In genomic region chr3:153968549-153968948, GRCm38 (mm10) we compare ENCODE assay signal across 9 mouse cellular contexts. TPM values are rescaled to one million over a fixed set of nuclear protein-coding genes. Genes with fewer than 3 reads are reported as not detected.
DNase-seq lines count a peak whose midpoint lies in the region; ATAC-seq and TF ChIP-seq lines count a peak whose summit lies in the region.
"Had no signal": no experiment of that assay in that cellular context is flagged by ENCODE, and none has a peak within 500 bp of the region (broad histone marks: within the 10 kb centered on the region; RNA-seq: fewer than 3 reads in every experiment).

No protein-coding gene starts in this region.

- H3K9me3 ChIP-seq in intestine, embryonic 15.5 days: no peaks in the 10 kb centered on the region
- no peaks in the 10 kb centered on the region for H3K9me3 ChIP-seq in intestine, embryonic 16.5 days (ENCODE audit: control insufficient read depth, low read length)
- 0 out of 2 replicates have a peak, but pooled peaks cover 2% of the 10 kb centered on the region for H3K9me3 ChIP-seq in G1E (replicated peaks)
- H3K9me3 ChIP-seq in lung, postnatal 0 days (ENCODE audit: low read length): no peaks in the 10 kb centered on the region
- no peaks in the 10 kb centered on the region; the same call in 1 of the 2 replicates for H3K9me3 ChIP-seq in heart, embryonic 12.5 days (replicated peaks)

- H3K36me3 ChIP-seq in intestine, embryonic 15.5 days: no peaks in the 10 kb centered on the region
- H3K36me3 ChIP-seq in intestine, embryonic 16.5 days (ENCODE audit: control insufficient read depth, insufficient read depth, low read length): no peaks in the 10 kb centered on the region
- no peaks in the 10 kb centered on the region for H3K36me3 ChIP-seq in G1E (replicated peaks)
- H3K36me3 ChIP-seq in lung, postnatal 0 days (ENCODE audit: insufficient read depth, low read length): no peaks in the 10 kb centered on the region
- H3K36me3 ChIP-seq in heart, embryonic 12.5 days: no peaks in the 10 kb centered on the region

- no peak overlapping the region for H3K4me2 ChIP-seq in intestine, embryonic 15.5 days (replicated peaks)
- no peak overlapping the region for H3K4me2 ChIP-seq in intestine, embryonic 16.5 days (ENCODE audit: low read depth, low read length)
- no peak overlapping the region for H3K4me2 ChIP-seq in lung, postnatal 0 days (replicated peaks; ENCODE audit: low read depth, low read length)
- no peak overlapping the region for H3K4me2 ChIP-seq in heart, embryonic 12.5 days

- TF ChIP-seq EP300 in lung, postnatal 0 days (IDR thresholded peaks at IDR 0.05): no peak

- H3K9ac ChIP-seq in intestine, embryonic 15.5 days: no peak overlapping the region
- no peak overlapping the region for H3K9ac ChIP-seq in intestine, embryonic 16.5 days (ENCODE audit: low read depth, low read length)
- no peak overlapping the region for H3K9ac ChIP-seq in lung, postnatal 0 days (replicated peaks; ENCODE audit: low read depth)
- H3K9ac ChIP-seq in heart, embryonic 12.5 days: no peak overlapping the region

- 0 out of 2 replicates have a peak, but pooled peaks have one; percentile 40 for ATAC-seq in intestine, embryonic 15.5 days
- ATAC-seq in intestine, embryonic 16.5 days: no peak
- ATAC-seq in G1E (ENCODE audit: extremely low read depth, insufficient number of reproducible peaks, low FRiP score, poor library complexity, severe bottlenecking): peak; percentile 51
- ATAC-seq in cerebellum, adult (ENCODE audit: insufficient number of reproducible peaks, low FRiP score, low TSS enrichment): peak; percentile 64
- peak; percentile 87 for ATAC-seq in granulocyte monocyte progenitor cell, adult 5-6 weeks (replicated peaks; ENCODE audit: poor library complexity, severe bottlenecking)
- peak; percentile 21 for ATAC-seq in lung, postnatal 0 days
- no peak for ATAC-seq in heart, embryonic 12.5 days (ENCODE audit: insufficient number of reproducible peaks, low FRiP score)

- peaks cover 7% of the 10 kb centered on the region for H3K4me1 ChIP-seq in intestine, embryonic 15.5 days (replicated peaks)
- H3K4me1 ChIP-seq in intestine, embryonic 16.5 days (ENCODE audit: control insufficient read depth, insufficient read depth, low read length): 0 out of 2 replicates have a peak, but pooled peaks cover 3% of the 10 kb centered on the region
- H3K4me1 ChIP-seq in G1E (ENCODE audit: insufficient read depth, low read depth, low read length): no peaks in the 10 kb centered on the region
- H3K4me1 ChIP-seq in lung, postnatal 0 days (ENCODE audit: insufficient read depth, low read depth, low read length): peaks cover under 1% of the 10 kb centered on the region; the same call in 1 of the 2 replicates
- peaks cover 8% of the 10 kb centered on the region; the same call in 1 of the 2 replicates for H3K4me1 ChIP-seq in heart, embryonic 12.5 days (replicated peaks)

- no peak overlapping the region for H3K4me3 ChIP-seq in intestine, embryonic 15.5 days (replicated peaks)
- no peak overlapping the region for H3K4me3 ChIP-seq in intestine, embryonic 16.5 days (ENCODE audit: low read length)
- no peak overlapping the region for H3K4me3 ChIP-seq in G1E (ENCODE audit: low read depth, low read length)
- H3K4me3 ChIP-seq in lung, postnatal 0 days (ENCODE audit: low read depth, low read length): no peak overlapping the region
- H3K4me3 ChIP-seq in heart, embryonic 12.5 days: no peak overlapping the region
- H3K4me3 ChIP-seq: erythroblast, embryonic 14.5 days had no signal

- H3K27me3 ChIP-seq in intestine, embryonic 15.5 days (replicated peaks): peaks cover 11% of the 10 kb centered on the region
- H3K27me3 ChIP-seq in intestine, embryonic 16.5 days (replicated peaks; ENCODE audit: control insufficient read depth, insufficient read depth, low read length): peaks cover 8% of the 10 kb centered on the region
- no peaks in the 10 kb centered on the region for H3K27me3 ChIP-seq in G1E (ENCODE audit: insufficient read depth, low read length)
- peaks cover 11% of the 10 kb centered on the region for H3K27me3 ChIP-seq in lung, postnatal 0 days (replicated peaks; ENCODE audit: insufficient read depth, low read length)
- peaks cover 27% of the 10 kb centered on the region for H3K27me3 ChIP-seq in heart, embryonic 12.5 days (replicated peaks)

- no peak overlapping the region for H3K27ac ChIP-seq in intestine, embryonic 15.5 days
- no peak overlapping the region for H3K27ac ChIP-seq in intestine, embryonic 16.5 days (ENCODE audit: low read length)
- no peak overlapping the region for H3K27ac ChIP-seq in lung, postnatal 0 days (ENCODE audit: low read length)
- no peak overlapping the region for H3K27ac ChIP-seq in heart, embryonic 12.5 days (ENCODE audit: poor library complexity, severe bottlenecking)

- peak; percentile 4 for DNase-seq in G1E (ENCODE audit: low spot score)
- DNase-seq in lung, postnatal 0 days (ENCODE audit: low spot score): peak; percentile 62
- peak; percentile 74 for DNase-seq in testis, postnatal 14 days (ENCODE audit: low spot score)

- 48% methylated on average over 4 of the region's 4 CpGs for WGBS in intestine, embryonic 15.5 days
- WGBS in intestine, embryonic 16.5 days: 50% methylated on average over 4 of the region's 4 CpGs
- 38% methylated on average over 4 of the region's 4 CpGs for WGBS in lung, postnatal 0 days
- 47% methylated on average over 4 of the region's 4 CpGs for WGBS in heart, embryonic 12.5 days

- TF ChIP-seq CTCF in G1E (IDR thresholded peaks at IDR 0.05; ENCODE audit: low read depth, low read length): peak; percentile 72
- peak; percentile 75 for TF ChIP-seq CTCF in lung, postnatal 0 days (IDR thresholded peaks at IDR 0.05)

RNA-seq across cellular contexts. Expression of gene Slc44a5, which starts 4.7 kb away (rescaled TPM):
- 0.68 and 0.97 TPM in 2 replicates for polyA plus RNA-seq in intestine, embryonic 15.5 days (2015; fragmentation: Nextera tagmentation; extraction: Ambion mirVana)
- 0.56 and 0.59 TPM in 2 replicates for polyA plus RNA-seq in intestine, embryonic 16.5 days (2015; fragmentation: Nextera tagmentation; extraction: Ambion mirVana)
- total RNA-seq in G1E (2014; fragmentation: Nextera tagmentation): not detected in 2 replicates
- 0.16 and 0.23 TPM in 2 replicates for total RNA-seq in G1E (2017)
- polyA plus RNA-seq in G1E (2012): not detected in 2 replicates
- total RNA-seq in granulocyte monocyte progenitor cell, adult 5-6 weeks (2014; fragmentation: Nextera tagmentation): not detected in 2 replicates
- total RNA-seq in granulocyte monocyte progenitor cell, adult 5-6 weeks (2017): not detected in 2 replicates
- 0.20 TPM in 2 replicates for polyA plus RNA-seq in lung, postnatal 0 days (2015; fragmentation: Nextera tagmentation; extraction: Ambion mirVana)
- polyA plus RNA-seq in heart, embryonic 12.5 days (2016; fragmentation: Nextera tagmentation; extraction: Ambion mirVana): 1.7 and 2.0 TPM in 2 replicates
- polyA plus RNA-seq: erythroblast, embryonic 14.5 days had no signal

RNA-seq across cellular contexts. Expression of gene Acadm, which starts 24.1 kb away (rescaled TPM):
- 112 and 118 TPM in 2 replicates for polyA plus RNA-seq in intestine, embryonic 15.5 days (2015; fragmentation: Nextera tagmentation; extraction: Ambion mirVana)
- 146 and 152 TPM in 2 replicates for polyA plus RNA-seq in intestine, embryonic 16.5 days (2015; fragmentation: Nextera tagmentation; extraction: Ambion mirVana)
- total RNA-seq in G1E (2014; fragmentation: Nextera tagmentation) (89.2 and 89.9 TPM in 2 replicates), G1E (2017) (212 and 260 TPM in 2 replicates)
- polyA plus RNA-seq in G1E (2012): 6.4 and 8.3 TPM in 2 replicates
- 73.9 and 78.5 TPM in 2 replicates for total RNA-seq in granulocyte monocyte progenitor cell, adult 5-6 weeks (2014; fragmentation: Nextera tagmentation)
- 185 and 291 TPM in 2 replicates for total RNA-seq in granulocyte monocyte progenitor cell, adult 5-6 weeks (2017)
- polyA plus RNA-seq in lung, postnatal 0 days (2015; fragmentation: Nextera tagmentation; extraction: Ambion mirVana): 68.9 and 75.9 TPM in 2 replicates
- polyA plus RNA-seq in heart, embryonic 12.5 days (2016; fragmentation: Nextera tagmentation; extraction: Ambion mirVana): 181 and 188 TPM in 2 replicates

RNA-seq across cellular contexts. Expression of gene Rabggtb, which starts 55.7 kb away (rescaled TPM):
- polyA plus RNA-seq in intestine, embryonic 15.5 days (2015; fragmentation: Nextera tagmentation; extraction: Ambion mirVana): 55.8 and 58.0 TPM in 2 replicates
- 49.4 and 54.2 TPM in 2 replicates for polyA plus RNA-seq in intestine, embryonic 16.5 days (2015; fragmentation: Nextera tagmentation; extraction: Ambion mirVana)
- total RNA-seq in G1E (2014; fragmentation: Nextera tagmentation): 147 and 179 TPM in 2 replicates
- total RNA-seq in G1E (2017): 227 and 242 TPM in 2 replicates
- polyA plus RNA-seq in G1E (2012): 26.7 and 30.3 TPM in 2 replicates
- total RNA-seq in granulocyte monocyte progenitor cell, adult 5-6 weeks (2014; fragmentation: Nextera tagmentation): 97.2 and 123 TPM in 2 replicates
- 118 and 137 TPM in 2 replicates for total RNA-seq in granulocyte monocyte progenitor cell, adult 5-6 weeks (2017)
- polyA plus RNA-seq in lung, postnatal 0 days (2015; fragmentation: Nextera tagmentation; extraction: Ambion mirVana): 28.3 and 29.0 TPM in 2 replicates
- 51.5 and 52.6 TPM in 2 replicates for polyA plus RNA-seq in heart, embryonic 12.5 days (2016; fragmentation: Nextera tagmentation; extraction: Ambion mirVana)

Comparison
In these comparisons a context has a peak if more than half of its experiments do, and no peak if none do; other contexts are left out.
1. ATAC-seq: peak in intestine, embryonic 15.5 days (single experiment), G1E (single experiment), cerebellum, adult (single experiment), granulocyte monocyte progenitor cell, adult 5-6 weeks (single experiment) and lung, postnatal 0 days (single experiment); none in intestine, embryonic 16.5 days (single experiment) and heart, embryonic 12.5 days (single experiment).
2. DNase-seq: peak in every context shown above with its lines; median percentile 74 in testis, postnatal 14 days; 62 in lung, postnatal 0 days; 4 in G1E.